Mouse (Mus musculus): ENCODE results near the gene Ncdn. TPM values are rescaled to one million over a fixed set of nuclear protein-coding genes. Genes with fewer than 3 reads are reported as not detected.
A peak's percentile ranks its signal among the peaks of the same experiment; 100 is the strongest.

The Ncdn gene
- polyA plus RNA-seq, 1 experiment from 2014 or later: 25.4 TPM

GRCm38 (mm10) chr4:126775182-126775581 lies 21.9 kb upstream of the Ncdn start:
- WGBS: 15% methylated on average over 1 of the region's 1 CpGs
- Histone ChIP-seq H3K4me2 (ENCODE audit: low read depth, low read length) (no peak overlapping the region), H3K36me3 (ENCODE audit: control insufficient read depth, insufficient read depth, low read length) (no peaks in the 10 kb centered on the region), H3K9me3 (replicated peaks; ENCODE audit: control insufficient read depth, low read length) (no peaks in the 10 kb centered on the region), H3K4me1 (ENCODE audit: control insufficient read depth, insufficient read depth, low read length) (peaks cover 10% of the 10 kb centered on the region; the same call in 1 of the 2 replicates), H3K27ac (ENCODE audit: low read length) (no peak overlapping the region), H3K9ac (ENCODE audit: low read length) (no peak overlapping the region), H3K4me3 (replicated peaks; ENCODE audit: low read length) (no peak overlapping the region), H3K27me3 (ENCODE audit: control insufficient read depth, insufficient read depth, low read length) (no peaks in the 10 kb centered on the region)
- ATAC-seq (ENCODE audit: insufficient read depth, low FRiP score): peak; percentile 87; the same call in 1 of the 2 replicates

GRCm38 (mm10) chr4:126773871-126774270 lies 20.6 kb upstream of the Ncdn start:
- H3K4me2 ChIP-seq (ENCODE audit: low read depth, low read length): no peak overlapping the region
- no peak overlapping the region for H3K9ac ChIP-seq (ENCODE audit: low read length)
- 88% methylated on average over 6 of the region's 6 CpGs for WGBS
- H3K27ac ChIP-seq (ENCODE audit: low read length): no peak overlapping the region
- H3K36me3 ChIP-seq (ENCODE audit: control insufficient read depth, insufficient read depth, low read length): no peaks in the 10 kb centered on the region
- no peak overlapping the region for H3K4me3 ChIP-seq (replicated peaks; ENCODE audit: low read length)
- no peak for ATAC-seq (ENCODE audit: insufficient read depth, low FRiP score)
- H3K4me1 ChIP-seq (ENCODE audit: control insufficient read depth, insufficient read depth, low read length): 0 out of 2 replicates have a peak, but pooled peaks cover 2% of the 10 kb centered on the region
- H3K27me3 ChIP-seq (ENCODE audit: control insufficient read depth, insufficient read depth, low read length): no peaks in the 10 kb centered on the region
- no peaks in the 10 kb centered on the region for H3K9me3 ChIP-seq (replicated peaks; ENCODE audit: control insufficient read depth, low read length)

- Histone ChIP-seq H3K9ac (ENCODE audit: low read length) (no peak overlapping the region), H3K27ac (ENCODE audit: low read length) (no peak overlapping the region), H3K4me1 (ENCODE audit: control insufficient read depth, insufficient read depth, low read length) (0 out of 2 replicates have a peak, but pooled peaks cover 2% of the 10 kb centered on the region), H3K4me3 (replicated peaks; ENCODE audit: low read length) (no peak overlapping the region), H3K36me3 (ENCODE audit: control insufficient read depth, insufficient read depth, low read length) (no peaks in the 10 kb centered on the region), H3K27me3 (ENCODE audit: control insufficient read depth, insufficient read depth, low read length) (no peaks in the 10 kb centered on the region), H3K9me3 (replicated peaks; ENCODE audit: control insufficient read depth, low read length) (no peaks in the 10 kb centered on the region), H3K4me2 (ENCODE audit: low read depth, low read length) (no peak overlapping the region)
- no peak for ATAC-seq (ENCODE audit: insufficient read depth, low FRiP score)
- 85% methylated on average over 4 of the region's 4 CpGs for WGBS
These were observed 17.6 kb upstream of the Ncdn start for GRCm38 (mm10) chr4:126770831-126771230.

GRCm38 (mm10) chr4:126769800-126770563 lies 16.7 kb upstream of the Ncdn start:
- no peak for ATAC-seq (ENCODE audit: insufficient read depth, low FRiP score)
- H3K9ac ChIP-seq (ENCODE audit: low read length): no peak overlapping the region
- WGBS: 75% methylated on average over 9 of the region's 9 CpGs

GRCm38 (mm10) chr4:126763483-126763882 lies 10.2 kb upstream of the Ncdn start:
- no peak for ATAC-seq (ENCODE audit: insufficient read depth, low FRiP score)
- 70% methylated on average over 2 of the region's 2 CpGs for WGBS

More at GRCm38 (mm10) chr4:126769800-126770563, 16.7 kb upstream of the Ncdn start:
- 0 out of 2 replicates have a peak, but pooled peaks cover 2% of the 10 kb centered on the region for H3K4me1 ChIP-seq (ENCODE audit: control insufficient read depth, insufficient read depth, low read length)
- H3K4me3 ChIP-seq (replicated peaks; ENCODE audit: low read length): no peak overlapping the region
- H3K9me3 ChIP-seq (replicated peaks; ENCODE audit: control insufficient read depth, low read length): no peaks in the 10 kb centered on the region
- no peak overlapping the region for H3K27ac ChIP-seq (ENCODE audit: low read length)
- no peaks in the 10 kb centered on the region for H3K36me3 ChIP-seq (ENCODE audit: control insufficient read depth, insufficient read depth, low read length)
- no peak overlapping the region for H3K4me2 ChIP-seq (ENCODE audit: low read depth, low read length)
- no peaks in the 10 kb centered on the region for H3K27me3 ChIP-seq (ENCODE audit: control insufficient read depth, insufficient read depth, low read length)

GRCm38 (mm10) chr4:126762586-126763359 lies 9.5 kb upstream of the Ncdn start:
- Histone ChIP-seq H3K9ac (ENCODE audit: low read length) (no peak overlapping the region), H3K4me2 (ENCODE audit: low read depth, low read length) (no peak overlapping the region), H3K4me3 (replicated peaks; ENCODE audit: low read length) (no peak overlapping the region), H3K36me3 (ENCODE audit: control insufficient read depth, insufficient read depth, low read length) (peaks cover 3% of the 10 kb centered on the region; the same call in 1 of the 2 replicates), H3K27me3 (ENCODE audit: control insufficient read depth, insufficient read depth, low read length) (no peaks in the 10 kb centered on the region), H3K9me3 (replicated peaks; ENCODE audit: control insufficient read depth, low read length) (no peaks in the 10 kb centered on the region), H3K4me1 (ENCODE audit: control insufficient read depth, insufficient read depth, low read length) (no peaks in the 10 kb centered on the region; the same call in 1 of the 2 replicates), H3K27ac (ENCODE audit: low read length) (peak overlapping the region; percentile 61)
- WGBS: 57% methylated on average over 11 of the region's 11 CpGs
- peak; percentile 92 for ATAC-seq (ENCODE audit: insufficient read depth, low FRiP score)

More at GRCm38 (mm10) chr4:126763483-126763882, 10.2 kb upstream of the Ncdn start:
- H3K27me3 ChIP-seq (ENCODE audit: control insufficient read depth, insufficient read depth, low read length): no peaks in the 10 kb centered on the region
- no peaks in the 10 kb centered on the region; the same call in 1 of the 2 replicates for H3K4me1 ChIP-seq (ENCODE audit: control insufficient read depth, insufficient read depth, low read length)
- H3K36me3 ChIP-seq (ENCODE audit: control insufficient read depth, insufficient read depth, low read length): peaks cover 3% of the 10 kb centered on the region; the same call in 1 of the 2 replicates
- no peak overlapping the region for H3K9ac ChIP-seq (ENCODE audit: low read length)
- H3K4me3 ChIP-seq (replicated peaks; ENCODE audit: low read length): no peak overlapping the region
- peak overlapping the region; percentile 61; the same call in 1 of the 2 replicates for H3K27ac ChIP-seq (ENCODE audit: low read length)
- H3K9me3 ChIP-seq (replicated peaks; ENCODE audit: control insufficient read depth, low read length): no peaks in the 10 kb centered on the region
- no peak overlapping the region for H3K4me2 ChIP-seq (ENCODE audit: low read depth, low read length)

- peaks cover 4% of the 10 kb centered on the region for H3K4me1 ChIP-seq (ENCODE audit: control insufficient read depth, insufficient read depth, low read length)
- H3K9me3 ChIP-seq (replicated peaks; ENCODE audit: control insufficient read depth, low read length): no peaks in the 10 kb centered on the region
- no peaks in the 10 kb centered on the region for H3K27me3 ChIP-seq (ENCODE audit: control insufficient read depth, insufficient read depth, low read length)
- H3K9ac ChIP-seq (ENCODE audit: low read length): no peak overlapping the region
- no peak overlapping the region for H3K4me3 ChIP-seq (replicated peaks; ENCODE audit: low read length)
- peaks cover 6% of the 10 kb centered on the region; the same call in 1 of the 2 replicates for H3K36me3 ChIP-seq (ENCODE audit: control insufficient read depth, insufficient read depth, low read length)
- 85% methylated on average over 2 of the region's 2 CpGs for WGBS
- H3K27ac ChIP-seq (ENCODE audit: low read length): no peak overlapping the region
- no peak overlapping the region for H3K4me2 ChIP-seq (ENCODE audit: low read depth, low read length)
- ATAC-seq (ENCODE audit: insufficient read depth, low FRiP score): no peak
These were observed 6.2 kb upstream of the Ncdn start for GRCm38 (mm10) chr4:126759435-126759834.

GRCm38 (mm10) chr4:126758299-126758698 lies 5.1 kb upstream of the Ncdn start:
- Histone ChIP-seq H3K4me3 (replicated peaks; ENCODE audit: low read length) (no peak overlapping the region), H3K4me1 (ENCODE audit: control insufficient read depth, insufficient read depth, low read length) (peaks cover 7% of the 10 kb centered on the region), H3K4me2 (ENCODE audit: low read depth, low read length) (no peak overlapping the region), H3K36me3 (ENCODE audit: control insufficient read depth, insufficient read depth, low read length) (peaks cover 6% of the 10 kb centered on the region; the same call in 1 of the 2 replicates), H3K27ac (ENCODE audit: low read length) (no peak overlapping the region), H3K9me3 (replicated peaks; ENCODE audit: control insufficient read depth, low read length) (no peaks in the 10 kb centered on the region), H3K9ac (ENCODE audit: low read length) (no peak overlapping the region), H3K27me3 (ENCODE audit: control insufficient read depth, insufficient read depth, low read length) (no peaks in the 10 kb centered on the region)
- ATAC-seq (ENCODE audit: insufficient read depth, low FRiP score): no peak
- 76% methylated on average over 5 of the region's 5 CpGs for WGBS

- Histone ChIP-seq H3K9ac (ENCODE audit: low read length) (no peak overlapping the region), H3K4me3 (replicated peaks; ENCODE audit: low read length) (no peak overlapping the region)
These were observed 3.5 kb upstream of the Ncdn start for GRCm38 (mm10) chr4:126756766-126757165.

More at GRCm38 (mm10) chr4:126756766-126757165, 3.5 kb upstream of the Ncdn start:
- Histone ChIP-seq H3K4me1 (ENCODE audit: control insufficient read depth, insufficient read depth, low read length) (peaks cover 15% of the 10 kb centered on the region), H3K4me2 (ENCODE audit: low read depth, low read length) (no peak overlapping the region), H3K27me3 (ENCODE audit: control insufficient read depth, insufficient read depth, low read length) (no peaks in the 10 kb centered on the region), H3K27ac (ENCODE audit: low read length) (no peak overlapping the region), H3K9me3 (replicated peaks; ENCODE audit: control insufficient read depth, low read length) (no peaks in the 10 kb centered on the region), H3K36me3 (ENCODE audit: control insufficient read depth, insufficient read depth, low read length) (peaks cover 6% of the 10 kb centered on the region; the same call in 1 of the 2 replicates)
- 72% methylated on average over 4 of the region's 4 CpGs for WGBS
- ATAC-seq (ENCODE audit: insufficient read depth, low FRiP score): no peak
